Mouse (Mus musculus): ENCODE data around the gene Gm20458.
A peak's percentile ranks its signal among the peaks of the same experiment; 100 is the strongest.

DNA sequence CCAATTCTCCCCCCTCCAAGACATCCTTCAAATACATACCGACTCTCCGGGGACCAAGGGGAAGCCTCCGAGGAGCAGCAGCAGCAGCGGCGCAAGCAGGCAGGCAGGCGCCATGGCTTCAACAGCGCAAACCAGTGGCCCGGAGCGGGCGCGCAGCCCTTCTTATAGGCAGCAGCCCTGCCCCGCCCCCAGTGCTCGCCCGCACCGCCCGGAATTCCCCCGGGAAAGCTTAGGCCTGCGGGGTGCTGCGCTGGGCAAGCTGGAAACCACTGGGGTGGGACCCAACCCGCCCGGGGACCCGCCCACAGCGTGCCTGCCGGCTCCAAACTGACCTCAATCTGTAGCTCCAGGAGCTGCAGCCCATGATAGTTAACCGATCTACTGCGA is 17.7 kb upstream of the Gm20458 start:
- no peak for TF ChIP-seq CTCF (conservative IDR thresholded peaks at IDR 0.05; ENCODE audit: insufficient read depth, insufficient read length, low read depth, low read length)
- peak; percentile 97 for TF ChIP-seq POLR2A (IDR thresholded peaks at IDR 0.05; ENCODE audit: low read depth, low read length)

Measured in kidney, adult 2 months (tissue).